Mouse (Mus musculus): ENCODE data around the gene Cnga3.
A peak's percentile ranks its signal among the peaks of the same experiment; 100 is the strongest.

Gene Cnga3

GRCm38 (mm10) chr1:37272464-37272863 lies 58.2 kb downstream of the Cnga3 start:
- DNase-seq (ENCODE audit: inconsistent age in 2 of 2, low spot score in 1 of 2): peak; percentile 53 to 89

GRCm38 (mm10) chr1:37286556-37286955 lies 72.3 kb downstream of the Cnga3 start:
- DNase-seq (ENCODE audit: inconsistent age in 2 of 2, low spot score in 1 of 2): no peak

- DNase-seq (ENCODE audit: inconsistent age in 2 of 2, low spot score in 1 of 2): peak; percentile 71 to 90
These were observed 73.5 kb downstream of the Cnga3 start for GRCm38 (mm10) chr1:37287748-37288147.

GRCm38 (mm10) chr1:37288181-37288935 lies 74.1 kb downstream of the Cnga3 start:
- DNase-seq (ENCODE audit: inconsistent age in 2 of 2, low spot score in 1 of 2): peak; percentile 29 to 61

GRCm38 (mm10) chr1:37288941-37289340 lies 74.7 kb downstream of the Cnga3 start:
- peak in 1 of 2 experiments; percentile 60 for DNase-seq (ENCODE audit: inconsistent age in 2 of 2, low spot score in 1 of 2)

- no peak for DNase-seq (ENCODE audit: inconsistent age in 2 of 2, low spot score in 1 of 2)
These were observed 82.2 kb downstream of the Cnga3 start for GRCm38 (mm10) chr1:37296414-37296813.

GRCm38 (mm10) chr1:37298904-37299303 lies 84.7 kb downstream of the Cnga3 start:
- DNase-seq (ENCODE audit: inconsistent age in 2 of 2, low spot score in 1 of 2): no peak

GRCm38 (mm10) chr1:37299540-37300491 lies 85.6 kb downstream of the Cnga3 start, which contains the start of gene Inpp4a:
TSS of gene Inpp4a (plus strand) at chr1:37299865.
- peak; percentile 93 to 98 for DNase-seq (ENCODE audit: inconsistent age in 2 of 2, low spot score in 1 of 2)

GRCm38 (mm10) chr1:37300650-37301049 lies 86.4 kb downstream of the Cnga3 start:
- peak; percentile 25 to 64 for DNase-seq (ENCODE audit: inconsistent age in 2 of 2, low spot score in 1 of 2)

GRCm38 (mm10) chr1:37302801-37303200 lies 88.6 kb downstream of the Cnga3 start:
- no peak for DNase-seq (ENCODE audit: inconsistent age in 2 of 2, low spot score in 1 of 2)

GRCm38 (mm10) chr1:37305691-37306287 lies 91.6 kb downstream of the Cnga3 start:
- no peak for DNase-seq (ENCODE audit: inconsistent age in 2 of 2, low spot score in 1 of 2)

- DNase-seq (ENCODE audit: inconsistent age in 2 of 2, low spot score in 1 of 2): no peak
These were observed 93.4 kb downstream of the Cnga3 start for GRCm38 (mm10) chr1:37307586-37307985.

GRCm38 (mm10) chr1:37308021-37308742 lies 93.9 kb downstream of the Cnga3 start:
- DNase-seq (ENCODE audit: inconsistent age in 2 of 2, low spot score in 1 of 2): no peak

- DNase-seq (ENCODE audit: inconsistent age in 2 of 2, low spot score in 1 of 2): no peak
These were observed 94.5 kb downstream of the Cnga3 start for GRCm38 (mm10) chr1:37308743-37309100.

GRCm38 (mm10) chr1:37309939-37310515 lies 95.8 kb downstream of the Cnga3 start:
- no peak for DNase-seq (ENCODE audit: inconsistent age in 2 of 2, low spot score in 1 of 2)

All from adrenal gland, adult (tissue).